Mouse (Mus musculus): Measurements from ENCODE around the gene Actl6b. TPM values are rescaled to one million over a fixed set of nuclear protein-coding genes. Genes with fewer than 3 reads are reported as not detected.
A peak's percentile ranks its signal among the peaks of the same experiment; 100 is the strongest.

Actl6b gene
- polyA plus RNA-seq, 1 experiment from 2014 or later = 0.05 TPM

DNA sequence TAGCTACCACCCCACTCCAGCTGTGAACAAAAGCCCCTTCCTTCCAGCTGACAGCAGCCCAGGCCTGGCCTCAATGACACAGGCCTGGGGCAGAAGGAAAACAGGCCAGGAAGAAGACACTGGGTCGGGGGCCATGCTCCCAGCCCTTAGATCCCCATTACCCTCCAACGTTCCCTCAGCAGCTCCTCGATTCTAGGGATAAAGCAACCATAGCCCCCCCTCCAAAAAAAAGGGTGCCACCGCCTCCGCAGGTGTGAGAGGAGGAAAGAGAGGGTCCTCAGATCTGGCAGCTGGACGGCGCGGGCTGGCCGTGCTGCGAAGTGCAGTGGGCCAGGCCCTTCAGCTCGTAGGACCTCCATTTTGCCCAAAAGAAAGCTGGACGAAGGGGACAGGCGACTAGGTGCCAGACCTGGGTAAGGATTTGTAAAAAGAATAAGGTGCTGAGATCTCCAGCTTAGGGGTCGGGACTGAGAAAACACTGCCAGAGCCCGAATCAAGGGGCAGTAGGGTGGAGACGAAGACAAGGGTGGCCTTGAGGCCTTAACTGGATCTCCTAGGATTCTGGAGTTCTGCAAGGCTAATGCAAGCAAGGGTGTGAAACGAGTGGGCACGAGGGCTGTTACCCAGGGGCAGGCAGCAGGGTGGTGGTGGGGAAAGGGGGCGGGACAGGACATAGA, 21.0 kb upstream of the Actl6b start:
- peak overlapping the region; percentile 93 for H3K4me2 ChIP-seq (ENCODE audit: low read depth, low read length)
- H3K27me3 ChIP-seq (ENCODE audit: control insufficient read depth, insufficient read depth, low read depth, low read length) = no peaks in the 10 kb centered on the region
- peak overlapping the region; percentile 71 for H3K4me3 ChIP-seq (ENCODE audit: low read depth, low read length)
- peaks cover 29% of the 10 kb centered on the region for H3K36me3 ChIP-seq (ENCODE audit: control insufficient read depth, insufficient read depth)
- peak overlapping the region; percentile 92 for H3K9ac ChIP-seq (ENCODE audit: low read depth, low read length)
- peak overlapping the region; percentile 89 for H3K27ac ChIP-seq (ENCODE audit: low read length)
- under 1% methylated on average over 19 of the region's 19 CpGs for WGBS (ENCODE audit: insufficient replicate concordance)
- no peaks in the 10 kb centered on the region for H3K9me3 ChIP-seq (replicated peaks; ENCODE audit: control insufficient read depth, low read length)
- no peak for ATAC-seq (ENCODE audit: low read depth)
- H3K4me1 ChIP-seq (ENCODE audit: control insufficient read depth, low read depth, low read length) = peaks cover 27% of the 10 kb centered on the region

GRCm38 (mm10) chr5:137532808-137533116, 20.6 kb upstream of the Actl6b start:
- H3K9ac ChIP-seq (ENCODE audit: low read depth, low read length) = peak overlapping the region; percentile 92
- peaks cover 24% of the 10 kb centered on the region for H3K36me3 ChIP-seq (ENCODE audit: control insufficient read depth, insufficient read depth)
- under 1% methylated on average over 12 of the region's 12 CpGs for WGBS (ENCODE audit: insufficient replicate concordance)
- peak overlapping the region; percentile 93 for H3K4me2 ChIP-seq (ENCODE audit: low read depth, low read length)
- H3K9me3 ChIP-seq (replicated peaks; ENCODE audit: control insufficient read depth, low read length) = no peaks in the 10 kb centered on the region
- peak; percentile 20 for ATAC-seq (ENCODE audit: low read depth)
- H3K4me1 ChIP-seq (ENCODE audit: control insufficient read depth, low read depth, low read length) = peaks cover 27% of the 10 kb centered on the region
- H3K4me3 ChIP-seq (ENCODE audit: low read depth, low read length) = peak overlapping the region; percentile 71
- peak overlapping the region; percentile 89 for H3K27ac ChIP-seq (ENCODE audit: low read length)
- H3K27me3 ChIP-seq (ENCODE audit: control insufficient read depth, insufficient read depth, low read depth, low read length) = no peaks in the 10 kb centered on the region

DNA sequence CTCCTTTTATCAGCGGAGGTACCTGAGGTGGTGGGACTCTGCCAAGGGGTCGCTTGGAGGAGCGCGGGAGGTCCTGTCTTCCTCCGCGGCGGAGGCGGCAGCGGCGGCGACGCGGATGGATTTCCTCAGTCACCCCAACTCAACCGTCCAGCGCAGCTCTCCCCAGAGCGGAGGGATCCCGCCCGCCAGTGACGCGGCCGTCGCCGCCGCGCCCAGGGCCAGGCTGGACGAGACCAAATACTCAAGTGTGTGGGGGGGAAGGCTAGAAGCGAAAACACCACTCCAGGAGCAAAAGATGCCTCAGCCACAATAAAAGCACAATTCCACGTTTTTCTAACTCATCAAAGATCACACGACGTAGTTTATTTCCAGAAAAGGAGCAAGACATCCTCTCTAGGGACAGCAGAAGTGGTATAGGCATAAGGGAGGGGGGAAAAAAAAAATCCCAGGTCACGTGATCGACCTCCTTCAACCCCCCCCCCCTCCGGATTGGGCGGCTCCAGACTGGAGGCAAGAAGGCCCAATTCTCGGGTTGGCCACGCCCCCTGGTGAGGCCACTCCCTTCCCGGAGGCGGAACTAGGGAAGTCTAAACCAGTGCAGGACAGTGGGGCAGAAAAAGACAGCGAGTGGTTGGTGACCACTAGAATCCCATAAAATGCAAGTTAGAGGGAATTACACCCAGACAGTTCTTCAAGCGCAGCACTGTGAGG, 20.0 kb upstream of the Actl6b start, which contains the start of the genes Epo and Gnb2:
Gene Epo, minus strand, starts transcription at position 126 of the 711 bp plus-strand sequence.
Gene Gnb2, minus strand, starts transcription at position 394 of the 711 bp plus-strand sequence.
- peak within 1 kb of the TSS; percentile 92 for H3K9ac ChIP-seq (ENCODE audit: low read depth, low read length)
- peak; percentile 83 for ATAC-seq (ENCODE audit: low read depth)
- no peaks in the 10 kb centered on the region for H3K27me3 ChIP-seq (ENCODE audit: control insufficient read depth, insufficient read depth, low read depth, low read length)
- H3K4me2 ChIP-seq (ENCODE audit: low read depth, low read length) = peak within 1 kb of the TSS; percentile 93
- H3K4me3 ChIP-seq (ENCODE audit: low read depth, low read length) = peak within 1 kb of the TSS; percentile 71
- peaks cover 19% of the 10 kb centered on the region for H3K36me3 ChIP-seq (ENCODE audit: control insufficient read depth, insufficient read depth)
- H3K27ac ChIP-seq (ENCODE audit: low read length) = peak within 1 kb of the TSS; percentile 89
- H3K9me3 ChIP-seq (replicated peaks; ENCODE audit: control insufficient read depth, low read length) = no peaks in the 10 kb centered on the region
- peaks cover 24% of the 10 kb centered on the region for H3K4me1 ChIP-seq (ENCODE audit: control insufficient read depth, low read depth, low read length)
- WGBS (ENCODE audit: insufficient replicate concordance) = under 1% methylated on average over 40 of the region's 40 CpGs

DNA sequence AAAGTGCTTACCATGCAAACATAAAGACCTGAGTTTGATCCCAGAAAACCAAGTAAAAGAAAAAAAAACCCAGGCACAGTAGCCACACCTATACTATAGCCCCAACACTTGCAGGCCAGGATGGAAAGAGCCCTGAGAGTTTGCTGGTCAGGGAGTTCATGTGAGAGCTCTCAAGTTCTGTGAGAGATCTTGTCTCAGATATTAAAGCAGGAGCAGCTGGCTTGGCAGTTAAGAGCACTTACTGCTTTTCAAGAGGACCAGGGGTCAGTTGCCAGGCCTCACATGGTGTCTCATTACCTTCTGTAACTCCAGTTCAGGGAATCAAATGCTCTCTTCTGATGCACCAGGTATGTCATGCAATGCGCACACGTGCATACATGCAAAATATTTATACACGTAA, 18.6 kb upstream of the Actl6b start:
- no peak for ATAC-seq (ENCODE audit: low read depth)
- H3K27me3 ChIP-seq (ENCODE audit: control insufficient read depth, insufficient read depth, low read depth, low read length) = no peaks in the 10 kb centered on the region
- H3K36me3 ChIP-seq (ENCODE audit: control insufficient read depth, insufficient read depth) = peaks cover 4% of the 10 kb centered on the region
- H3K4me2 ChIP-seq (ENCODE audit: low read depth, low read length) = no peak overlapping the region
- no peak overlapping the region for H3K9ac ChIP-seq (ENCODE audit: low read depth, low read length)
- no peak overlapping the region for H3K27ac ChIP-seq (ENCODE audit: low read length)
- no peaks in the 10 kb centered on the region for H3K9me3 ChIP-seq (replicated peaks; ENCODE audit: control insufficient read depth, low read length)
- WGBS (ENCODE audit: insufficient replicate concordance) = 86% methylated on average over 3 of the region's 3 CpGs
- peaks cover 21% of the 10 kb centered on the region for H3K4me1 ChIP-seq (ENCODE audit: control insufficient read depth, low read depth, low read length)
- H3K4me3 ChIP-seq (ENCODE audit: low read depth, low read length) = no peak overlapping the region

DNA sequence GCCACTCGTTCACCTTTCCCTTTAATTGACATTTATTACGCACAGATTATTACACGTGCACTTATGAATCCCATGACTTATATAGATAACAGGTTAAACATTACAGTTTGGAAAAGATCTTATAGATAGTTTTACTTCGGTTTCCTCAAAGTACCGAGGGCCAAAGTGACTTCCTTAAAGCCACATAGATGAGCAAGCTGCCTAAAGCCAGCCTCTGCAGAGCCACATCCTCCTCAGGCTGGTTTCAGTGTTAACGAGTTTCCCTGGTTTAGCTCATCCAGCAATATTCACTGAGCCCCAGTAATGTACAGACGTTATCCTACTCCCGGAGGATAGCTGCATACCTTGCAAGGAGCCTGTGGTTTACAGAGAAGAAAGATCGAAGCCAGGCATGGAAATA, 18.0 kb upstream of the Actl6b start:
- H3K9me3 ChIP-seq (replicated peaks; ENCODE audit: control insufficient read depth, low read length) = no peaks in the 10 kb centered on the region
- WGBS (ENCODE audit: insufficient replicate concordance) = 45% methylated on average over 9 of the region's 9 CpGs
- no peaks in the 10 kb centered on the region; the same call in 1 of the 2 replicates for H3K36me3 ChIP-seq (ENCODE audit: control insufficient read depth, insufficient read depth)
- H3K9ac ChIP-seq (ENCODE audit: low read depth, low read length) = no peak overlapping the region
- no peak for ATAC-seq (ENCODE audit: low read depth)
- no peak overlapping the region for H3K27ac ChIP-seq (ENCODE audit: low read length)
- no peaks in the 10 kb centered on the region for H3K27me3 ChIP-seq (ENCODE audit: control insufficient read depth, insufficient read depth, low read depth, low read length)
- no peak overlapping the region for H3K4me2 ChIP-seq (ENCODE audit: low read depth, low read length)
- no peak overlapping the region for H3K4me3 ChIP-seq (ENCODE audit: low read depth, low read length)
- peaks cover 16% of the 10 kb centered on the region for H3K4me1 ChIP-seq (ENCODE audit: control insufficient read depth, low read depth, low read length)

GRCm38 (mm10) chr5:137537461-137537860, 15.9 kb upstream of the Actl6b start:
- H3K4me2 ChIP-seq (ENCODE audit: low read depth, low read length) = no peak overlapping the region
- no peaks in the 10 kb centered on the region for H3K36me3 ChIP-seq (ENCODE audit: control insufficient read depth, insufficient read depth)
- peaks cover 5% of the 10 kb centered on the region; the same call in 1 of the 2 replicates for H3K4me1 ChIP-seq (ENCODE audit: control insufficient read depth, low read depth, low read length)
- no peak for ATAC-seq (ENCODE audit: low read depth)
- no peak overlapping the region for H3K4me3 ChIP-seq (ENCODE audit: low read depth, low read length)
- H3K27me3 ChIP-seq (ENCODE audit: control insufficient read depth, insufficient read depth, low read depth, low read length) = no peaks in the 10 kb centered on the region
- H3K9me3 ChIP-seq (replicated peaks; ENCODE audit: control insufficient read depth, low read length) = no peaks in the 10 kb centered on the region
- H3K9ac ChIP-seq (ENCODE audit: low read depth, low read length) = no peak overlapping the region
- WGBS (ENCODE audit: insufficient replicate concordance) = 50% methylated on average over 4 of the region's 4 CpGs
- no peak overlapping the region for H3K27ac ChIP-seq (ENCODE audit: low read length)

GRCm38 (mm10) chr5:137539291-137539801, 14.0 kb upstream of the Actl6b start:
- Histone ChIP-seq H3K4me3 (ENCODE audit: low read depth, low read length) (no peak overlapping the region), H3K27me3 (ENCODE audit: control insufficient read depth, insufficient read depth, low read depth, low read length) (no peaks in the 10 kb centered on the region), H3K36me3 (ENCODE audit: control insufficient read depth, insufficient read depth) (no peaks in the 10 kb centered on the region), H3K9me3 (replicated peaks; ENCODE audit: control insufficient read depth, low read length) (no peaks in the 10 kb centered on the region), H3K4me2 (ENCODE audit: low read depth, low read length) (no peak overlapping the region), H3K4me1 (ENCODE audit: control insufficient read depth, low read depth, low read length) (no peaks in the 10 kb centered on the region), H3K27ac (ENCODE audit: low read length) (no peak overlapping the region), H3K9ac (ENCODE audit: low read depth, low read length) (no peak overlapping the region)
- no peak for ATAC-seq (ENCODE audit: low read depth)
- WGBS (ENCODE audit: insufficient replicate concordance) = 65% methylated on average over 7 of the region's 7 CpGs

DNA sequence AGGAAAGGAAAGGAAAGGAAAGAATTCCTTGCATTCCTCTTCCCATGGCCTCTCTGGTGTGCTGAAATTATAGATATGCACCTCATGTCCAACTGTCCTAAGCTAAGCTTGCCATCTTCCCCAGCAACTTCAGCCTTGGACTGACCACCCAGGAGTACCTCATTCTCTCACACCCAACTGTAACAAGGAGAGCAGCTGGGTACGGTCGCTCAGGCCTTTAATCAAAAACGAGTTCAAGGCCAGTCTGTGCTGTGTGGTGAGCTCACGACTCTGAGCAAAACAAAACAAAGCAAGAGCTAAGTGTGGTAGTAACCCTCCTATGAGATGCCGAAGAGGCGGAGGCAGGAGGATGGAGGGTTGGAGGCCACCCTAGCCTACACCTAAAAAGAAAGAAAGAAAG, 12.3 kb upstream of the Actl6b start:
- Histone ChIP-seq H3K27me3 (ENCODE audit: control insufficient read depth, insufficient read depth, low read depth, low read length) (no peaks in the 10 kb centered on the region), H3K9ac (ENCODE audit: low read depth, low read length) (no peak overlapping the region), H3K4me3 (ENCODE audit: low read depth, low read length) (no peak overlapping the region), H3K4me1 (ENCODE audit: control insufficient read depth, low read depth, low read length) (no peaks in the 10 kb centered on the region), H3K9me3 (replicated peaks; ENCODE audit: control insufficient read depth, low read length) (no peaks in the 10 kb centered on the region), H3K4me2 (ENCODE audit: low read depth, low read length) (no peak overlapping the region), H3K36me3 (ENCODE audit: control insufficient read depth, insufficient read depth) (no peaks in the 10 kb centered on the region), H3K27ac (ENCODE audit: low read length) (no peak overlapping the region)
- WGBS (ENCODE audit: insufficient replicate concordance) = 62% methylated on average over 6 of the region's 6 CpGs
- ATAC-seq (ENCODE audit: low read depth) = no peak

Data from liver, embryonic 16.5 days (tissue).